Mouse (Mus musculus) adrenal gland, adult 18-20 months (tissue): ENCODE data around the gene Zfp335. TPM values are rescaled to one million over a fixed set of nuclear protein-coding genes. Genes with fewer than 3 reads are reported as not detected.

Experiments used
- DNase-seq, 2 experiments: peaks; one replicate each; pipeline ENCODE4 v3.0.0; 2021 to 2022; ENCODE audit warnings: low spot score in 2 of 2
- total RNA-seq, 2 experiments: library from RNA; stranded (reverse); gene quantifications; 1 replicate in 1 of 2; 2 replicates in 1 of 2; pipeline ENCODE4 v1.2.3; 2021

The Zfp335 gene
- total RNA-seq, 2 experiments from 2014 or later = 20.9 to 22.4 TPM

DNA sequence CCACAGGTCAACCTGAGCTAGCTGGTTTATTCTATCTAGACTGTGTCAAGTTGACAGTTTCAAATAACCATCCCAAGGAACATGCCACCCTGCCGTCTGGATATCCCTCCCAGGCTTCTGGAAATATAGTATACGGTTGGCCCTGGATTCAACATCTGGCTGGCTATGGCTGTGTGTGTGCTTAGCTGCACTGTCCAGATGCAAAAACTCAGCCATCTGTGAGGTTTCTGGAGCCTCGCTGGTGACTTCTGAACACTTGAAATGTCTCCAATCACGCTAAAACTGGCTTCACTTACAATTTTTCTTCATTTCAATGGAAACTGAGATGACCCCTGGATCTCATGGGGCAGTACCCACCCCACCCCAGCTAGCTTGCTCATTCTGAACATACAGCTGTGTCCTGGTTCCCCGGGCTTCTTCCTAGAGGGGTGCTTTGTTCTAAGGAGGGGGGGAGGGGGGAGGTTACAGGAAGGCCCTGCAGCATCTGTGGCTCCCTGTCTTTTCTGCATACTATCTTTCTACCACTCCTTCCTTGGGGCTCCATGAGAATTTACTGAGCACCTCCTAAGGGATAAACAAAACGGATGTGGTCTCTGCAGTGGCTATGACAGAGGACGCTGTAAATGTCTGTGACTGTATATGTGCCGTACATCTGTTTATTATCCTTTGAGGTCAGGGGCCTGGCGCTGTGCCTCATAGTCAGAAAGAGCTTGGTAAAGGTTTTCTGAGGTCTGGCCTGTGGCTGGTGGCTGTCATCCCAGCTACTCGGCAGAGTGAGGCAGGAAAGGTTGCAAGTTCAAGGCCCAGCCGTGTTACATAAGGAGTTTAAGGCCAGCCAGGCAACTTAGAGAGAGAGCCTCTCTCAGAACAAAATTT, 19.4 kb upstream of the Zfp335 start:
- DNase-seq = no peak

DNA sequence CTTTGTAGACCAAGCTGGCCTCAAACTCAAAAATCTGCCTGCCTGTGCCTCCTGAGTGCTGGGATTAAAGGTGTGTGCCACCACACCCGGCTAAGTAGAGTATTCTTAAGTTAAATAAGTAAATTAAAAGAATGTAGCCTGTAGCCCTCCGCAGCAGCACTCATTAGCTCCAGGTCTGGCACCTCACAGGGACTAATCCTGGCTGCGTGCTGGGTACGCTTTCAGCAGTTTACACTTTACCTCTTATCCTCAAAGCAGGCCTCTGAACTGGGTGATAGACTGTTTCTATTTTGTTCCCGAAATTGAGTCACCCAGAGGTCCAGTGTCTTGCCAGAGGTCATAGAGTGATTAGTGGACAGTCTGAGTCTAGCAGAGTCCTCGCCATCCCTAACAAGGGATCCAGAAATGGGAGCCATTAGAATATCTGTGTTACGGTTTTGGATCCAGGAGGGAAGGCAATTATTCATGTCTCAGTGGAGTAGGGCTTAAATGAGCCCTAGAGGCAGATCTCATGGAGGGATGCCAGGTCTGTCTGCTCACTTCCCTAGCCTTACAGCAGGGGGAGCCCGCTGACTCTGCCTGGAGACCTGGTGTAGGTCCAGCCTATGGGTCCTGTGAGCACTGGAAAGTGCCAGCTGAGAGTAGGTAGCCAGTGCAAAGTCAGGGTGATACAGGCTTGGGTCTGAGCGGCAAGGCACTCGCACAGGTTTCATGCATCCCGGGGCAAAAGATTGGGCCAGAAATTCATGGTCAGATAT, 12.7 kb upstream of the Zfp335 start:
- DNase-seq = peak; percentile 85 to 87

- DNase-seq = no peak
Measured at GRCm38 (mm10) chr2:164923291-164923690, 11.7 kb upstream of the Zfp335 start.

- DNase-seq = no peak
Measured at GRCm38 (mm10) chr2:164921984-164922383, 10.4 kb upstream of the Zfp335 start.

GRCm38 (mm10) chr2:164918325-164918724, 6.8 kb upstream of the Zfp335 start:
- DNase-seq = no peak

DNA sequence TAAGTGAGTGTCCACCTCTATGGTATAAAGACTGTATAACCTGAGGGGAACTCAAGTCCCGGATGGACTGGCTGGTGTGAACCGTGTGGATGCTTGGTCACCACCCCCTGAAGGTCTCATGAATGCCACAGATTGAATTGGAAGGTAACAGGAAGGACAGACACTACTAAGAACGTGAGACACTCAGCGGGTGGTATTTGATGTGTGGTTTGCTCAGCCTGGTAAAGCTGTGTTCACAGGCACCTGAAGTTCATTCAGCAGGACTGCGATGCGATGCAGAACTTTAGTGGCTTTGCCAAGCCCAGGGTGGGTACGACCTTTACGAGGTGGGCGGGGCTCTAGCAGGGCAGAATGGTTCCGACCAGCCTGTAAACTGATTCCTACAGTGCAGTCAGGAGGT, 5.8 kb upstream of the Zfp335 start:
- DNase-seq = no peak

- DNase-seq = no peak
Measured at GRCm38 (mm10) chr2:164916820-164917219, 5.3 kb upstream of the Zfp335 start.

- no peak for DNase-seq
Measured at GRCm38 (mm10) chr2:164913428-164913786, 1.9 kb upstream of the Zfp335 start.

DNA sequence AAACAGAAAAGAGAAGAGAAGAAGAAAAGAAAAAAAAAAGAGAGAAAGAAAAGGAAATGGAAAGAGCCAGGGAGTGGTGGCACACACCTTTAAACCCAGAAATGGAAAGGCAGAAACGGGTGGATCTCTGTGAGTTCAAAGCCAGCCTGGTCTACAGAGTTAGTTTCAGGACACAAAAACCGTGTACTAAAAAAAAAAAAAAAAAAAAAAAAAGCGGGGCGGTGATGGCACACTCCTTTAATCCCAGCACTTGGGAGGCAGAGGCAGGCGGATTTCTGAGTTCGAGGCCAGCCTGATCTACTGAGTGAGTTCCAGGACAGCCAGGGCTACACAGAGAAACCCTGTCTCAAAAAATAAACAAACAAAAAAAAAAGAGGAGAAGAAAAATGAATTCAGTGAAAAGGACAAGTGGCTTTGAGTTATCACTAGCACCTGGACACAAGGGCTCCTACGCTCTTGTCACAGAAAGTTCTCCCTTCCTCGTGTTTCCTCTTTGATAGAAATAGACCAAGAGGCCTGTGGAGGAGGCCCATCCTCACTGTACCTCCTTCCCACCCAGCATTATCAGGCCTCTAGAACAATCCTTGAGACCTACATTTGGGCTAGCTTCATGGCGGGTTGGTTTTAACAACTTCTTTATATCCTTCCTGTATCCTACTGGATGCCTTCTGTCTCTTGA, 1.3 kb upstream of the Zfp335 start:
- no peak for DNase-seq

DNA sequence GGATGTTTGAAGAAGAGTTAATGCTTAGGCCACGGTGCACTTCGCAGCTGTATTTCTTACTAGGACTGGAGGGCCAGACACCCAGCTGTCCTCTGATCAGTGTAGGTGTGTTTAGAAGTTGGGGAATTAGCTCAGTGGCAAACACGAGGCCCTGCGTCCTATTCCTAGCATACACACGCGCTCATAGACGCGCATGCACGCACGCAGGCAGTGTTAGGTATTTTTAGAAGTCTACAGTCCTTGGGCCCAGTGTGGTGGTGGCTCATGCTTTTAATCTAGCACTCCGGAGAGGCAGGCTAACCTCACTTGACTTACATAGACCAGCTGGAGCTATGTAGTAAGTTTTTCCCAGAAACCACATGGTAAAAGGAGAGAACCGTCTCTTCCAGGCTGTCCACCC, 594 bp upstream of the Zfp335 start:
- no peak for DNase-seq

- peak in 1 of 2 experiments; percentile 38 for DNase-seq
Measured at GRCm38 (mm10) chr2:164910360-164911061, 1.0 kb downstream of the Zfp335 start.

GRCm38 (mm10) chr2:164909542-164909941, 2.0 kb downstream of the Zfp335 start:
- DNase-seq = no peak

DNA sequence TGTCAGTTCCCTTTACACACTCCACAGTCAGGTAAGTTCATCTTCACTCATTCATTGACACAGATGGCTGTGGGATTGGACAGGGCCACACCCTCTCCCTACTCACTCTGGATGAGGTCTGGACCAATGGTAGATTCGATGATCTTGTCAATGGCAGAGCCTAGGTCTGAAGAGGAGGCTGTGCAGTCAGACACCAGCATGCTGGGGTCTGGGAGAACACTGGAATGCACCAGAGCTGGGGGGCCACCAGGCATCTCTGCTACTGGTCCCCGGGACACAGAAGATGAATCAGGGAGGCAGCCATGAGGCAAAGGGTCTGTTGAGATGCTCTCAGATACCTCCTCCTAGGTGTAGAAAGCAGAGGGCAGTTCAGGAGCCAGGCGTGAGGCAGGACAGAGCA, 2.5 kb downstream of the Zfp335 start:
- DNase-seq = no peak

DNA sequence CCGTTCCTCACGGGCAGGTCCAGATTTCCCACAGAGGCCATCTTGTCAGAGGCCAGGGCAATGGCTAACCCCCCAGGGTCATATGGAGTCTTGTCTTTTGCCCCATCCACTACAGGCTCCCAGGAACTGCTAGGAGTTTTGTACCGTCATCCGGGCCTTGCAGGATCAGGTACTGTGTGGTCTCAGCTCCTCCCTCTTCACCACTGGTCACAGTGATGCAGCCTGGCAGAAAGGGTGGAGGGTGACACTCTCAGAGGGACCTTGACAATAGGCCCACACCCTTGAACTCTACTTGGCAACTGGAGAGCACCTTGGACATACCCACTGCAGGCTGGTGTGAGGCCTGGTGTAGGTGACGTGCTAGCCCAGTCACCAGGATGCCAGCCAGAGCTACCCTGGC, 3.5 kb downstream of the Zfp335 start:
- DNase-seq = no peak

- DNase-seq = no peak
Measured at GRCm38 (mm10) chr2:164907511-164907910, 4.0 kb downstream of the Zfp335 start.

GRCm38 (mm10) chr2:164906071-164906470, 5.5 kb downstream of the Zfp335 start:
- no peak for DNase-seq

GRCm38 (mm10) chr2:164903496-164903895, 8.1 kb downstream of the Zfp335 start:
- DNase-seq = no peak

GRCm38 (mm10) chr2:164901380-164901779, 10.2 kb downstream of the Zfp335 start:
- no peak for DNase-seq

- peak in 1 of 2 experiments; percentile 18 for DNase-seq
Measured at GRCm38 (mm10) chr2:164899723-164900459, 11.7 kb downstream of the Zfp335 start.

DNA sequence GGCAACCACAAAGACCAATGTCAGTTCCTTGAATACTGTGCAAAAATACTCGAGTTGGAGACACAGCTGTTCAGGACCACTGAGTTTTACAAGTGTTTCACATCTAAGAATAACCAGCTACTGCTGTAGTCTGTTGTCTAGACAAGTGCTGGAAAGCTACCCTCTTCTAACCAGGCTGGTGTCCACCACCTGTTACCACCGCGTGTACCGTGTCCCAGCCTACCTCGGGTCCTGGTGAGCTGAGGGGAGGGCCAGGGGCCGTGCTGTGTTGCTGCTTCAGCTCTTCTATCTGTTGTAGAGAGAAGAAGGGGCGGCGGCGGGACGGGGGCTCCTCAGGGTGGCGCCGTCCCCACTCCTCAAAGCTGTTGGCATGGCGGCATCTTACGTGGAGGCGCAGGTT, 12.5 kb downstream of the Zfp335 start:
- DNase-seq = peak in 1 of 2 experiments; percentile 19
